Mouse (Mus musculus): ENCODE measurements around the gene Calr4.
A peak's percentile ranks its signal among the peaks of the same experiment; 100 is the strongest.

DNA sequence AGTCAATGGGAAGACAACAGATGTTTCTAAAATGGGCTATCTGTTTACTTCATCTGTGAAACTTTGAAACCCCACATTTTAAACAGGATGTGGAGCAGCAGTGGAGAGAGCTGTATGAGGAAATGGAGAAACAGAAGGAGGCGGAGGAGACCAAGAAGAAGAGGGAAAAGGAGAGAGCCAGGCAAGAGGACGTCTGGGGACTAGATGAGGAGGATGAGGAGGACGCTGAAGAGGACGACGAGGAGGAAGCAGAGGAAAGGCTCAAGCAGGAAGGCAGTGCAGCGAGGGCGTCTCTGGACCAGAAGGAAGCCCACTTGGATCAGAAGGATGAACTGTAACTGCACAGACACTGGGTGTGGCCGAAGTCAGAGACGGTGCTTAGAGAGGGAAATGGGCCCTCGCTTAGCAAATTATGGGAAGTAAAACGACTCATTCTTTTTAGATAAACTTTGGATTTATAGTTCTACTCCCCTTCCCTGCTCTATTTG, 19.4 kb downstream of the Calr4 start:
- TF ChIP-seq CTCF (IDR thresholded peaks at IDR 0.05; ENCODE audit: low read depth) (0 out of 2 replicates have a peak, but pooled peaks have one; percentile 1), EP300 (optimal IDR thresholded peaks at IDR 0.05) (no peak)

All from stomach, postnatal 0 days (tissue).